22 mouse cellular contexts compared by ENCODE assay signal in genomic region chr7:67769487-67769886, GRCm38 (mm10). TPM values are rescaled to one million over a fixed set of nuclear protein-coding genes. Genes with fewer than 3 reads are reported as not detected.
"Had no signal": no experiment of that assay in that cellular context is flagged by ENCODE, and none has a peak within 500 bp of the region (broad histone marks: within the 10 kb centered on the region; RNA-seq: fewer than 3 reads in every experiment).

No protein-coding gene starts in this region.

- H3K27me3 ChIP-seq: kidney, embryonic 15.5 days; limb, embryonic 12.5 days; limb, embryonic 15.5 days; midbrain, embryonic 15.5 days; neural tube, embryonic 12.5 days had no signal

- ATAC-seq: liver, postnatal 0 days; lung, postnatal 0 days; midbrain, embryonic 15.5 days had no signal

- H3K4me2 ChIP-seq: kidney, embryonic 15.5 days; limb, embryonic 12.5 days; limb, embryonic 15.5 days; liver, embryonic 11.5 days; lung, embryonic 14.5 days; midbrain, embryonic 12.5 days; midbrain, embryonic 15.5 days; neural tube, embryonic 12.5 days; neural tube, embryonic 15.5 days had no signal

- DNase-seq: kidney, adult 8-10 months; kidney, postnatal 10 days; kidney, postnatal 36 days; left cerebral cortex, postnatal 4 days; liver, postnatal 0 days; lung, embryonic 14.5 days; retina, postnatal 1 day; thymus, adult 2 months; thymus, postnatal 14 days; thymus, postnatal 4 days had no signal

- H3K4me1 ChIP-seq: limb, embryonic 12.5 days; limb, embryonic 15.5 days; midbrain, embryonic 12.5 days; midbrain, embryonic 15.5 days; neural tube, embryonic 12.5 days; neural tube, embryonic 15.5 days had no signal

- H3K36me3 ChIP-seq: kidney, embryonic 15.5 days; limb, embryonic 12.5 days; limb, embryonic 15.5 days; midbrain, embryonic 12.5 days; midbrain, embryonic 15.5 days; neural tube, embryonic 12.5 days; neural tube, embryonic 15.5 days had no signal

- H3K27ac ChIP-seq: kidney, embryonic 15.5 days; limb, embryonic 12.5 days; limb, embryonic 15.5 days; liver, embryonic 14.5 days; macrophage; midbrain, embryonic 12.5 days; midbrain, embryonic 15.5 days; neural tube, embryonic 12.5 days; neural tube, embryonic 15.5 days; stomach, postnatal 0 days had no signal

- H3K4me3 ChIP-seq: kidney, embryonic 15.5 days; limb, embryonic 12.5 days; limb, embryonic 15.5 days; midbrain, embryonic 12.5 days; midbrain, embryonic 15.5 days; neural tube, embryonic 12.5 days; neural tube, embryonic 15.5 days had no signal

- H3K9ac ChIP-seq: kidney, embryonic 15.5 days; limb, embryonic 12.5 days; limb, embryonic 15.5 days; liver, embryonic 14.5 days; liver, postnatal 0 days; lung, embryonic 14.5 days; midbrain, embryonic 12.5 days; midbrain, embryonic 15.5 days; neural tube, embryonic 12.5 days; neural tube, embryonic 15.5 days had no signal

- H3K9me3 ChIP-seq: kidney, embryonic 15.5 days; limb, embryonic 12.5 days; limb, embryonic 15.5 days; midbrain, embryonic 12.5 days; midbrain, embryonic 15.5 days; neural tube, embryonic 12.5 days; neural tube, embryonic 15.5 days had no signal

RNA-seq across cellular contexts. Expression of gene Synm, which starts 9.9 kb away (rescaled TPM):
- polyA plus RNA-seq: macrophage had no signal
